Mouse (Mus musculus): ENCODE data around the gene Olfr976.
"Not testable (repeated sequence)": the region's sequence is repeated elsewhere in the genome, so short reads cannot be mapped to it uniquely, and the experiment has no call there.

Gene Olfr976

DNA sequence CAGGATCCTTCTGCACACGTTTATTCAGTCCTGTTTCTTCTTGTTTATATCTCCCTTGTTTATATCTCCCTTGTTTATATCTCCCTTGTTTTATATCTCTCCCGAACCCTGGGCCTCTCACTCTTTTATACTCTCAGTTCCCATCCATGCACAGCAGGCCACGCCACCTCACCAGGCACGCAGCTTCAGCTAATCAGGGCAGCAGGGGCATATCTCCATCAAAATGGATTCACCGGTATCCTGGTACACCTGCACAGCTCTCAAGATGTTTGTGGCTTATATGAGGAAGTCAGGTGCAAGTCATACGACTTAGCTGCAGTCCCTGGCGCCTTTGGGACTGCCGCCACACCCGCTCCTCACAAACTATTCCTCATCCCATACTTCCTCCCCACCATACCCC lies at the start of gene Olfr976:
Gene Olfr976, minus strand, starts transcription at position 101 of the 400 bp plus-strand sequence.
- not testable (repeated sequence) for DNase-seq (ENCODE audit: low read depth, low spot score)

DNA sequence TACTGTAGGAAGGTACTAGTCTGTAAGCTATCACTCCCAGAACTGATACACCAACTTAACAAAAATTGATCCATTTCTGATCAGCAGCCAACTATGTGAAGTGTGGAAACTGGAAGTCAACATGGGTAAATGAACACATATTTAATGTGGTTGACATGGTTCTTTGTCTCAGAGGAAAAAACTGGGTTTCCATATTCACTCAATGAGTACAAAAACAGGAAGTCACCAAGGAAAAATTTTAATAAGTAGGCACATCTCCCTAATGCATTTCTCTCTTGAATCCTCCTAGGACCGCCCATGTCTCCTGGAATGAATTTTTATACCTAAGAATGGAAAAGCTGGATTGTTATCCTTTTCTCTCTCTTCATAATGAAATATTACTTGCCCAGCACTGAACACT lies 48.5 kb upstream of the Olfr976 start, which contains the start of gene Olfr980:
Gene Olfr980, minus strand, starts transcription at position 101 of the 400 bp plus-strand sequence.
- DNase-seq (ENCODE audit: low read depth, low spot score), result no peak

DNA sequence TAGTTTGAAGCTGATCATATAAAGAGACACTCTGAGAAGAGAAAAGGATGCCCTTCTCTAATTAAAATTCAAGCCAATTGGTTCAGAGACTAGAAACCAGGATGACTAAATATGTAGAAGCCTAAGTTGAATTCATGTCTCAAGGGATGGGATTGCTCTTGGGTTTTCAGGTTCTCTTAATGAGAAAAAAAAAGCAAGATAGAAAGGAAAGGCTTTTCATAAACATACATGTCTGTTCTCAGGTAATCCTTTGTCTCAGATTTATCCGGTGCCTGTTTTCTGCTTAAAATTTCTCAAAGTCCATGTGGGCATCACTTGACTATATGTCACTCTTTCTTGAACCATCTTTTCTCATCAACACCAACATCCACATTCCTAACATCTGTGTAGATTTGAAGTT lies 42.4 kb upstream of the Olfr976 start, which contains the start of gene Olfr979:
Gene Olfr979, minus strand, starts transcription at position 101 of the 400 bp plus-strand sequence.
- no peak for DNase-seq (ENCODE audit: low read depth, low spot score)

DNA sequence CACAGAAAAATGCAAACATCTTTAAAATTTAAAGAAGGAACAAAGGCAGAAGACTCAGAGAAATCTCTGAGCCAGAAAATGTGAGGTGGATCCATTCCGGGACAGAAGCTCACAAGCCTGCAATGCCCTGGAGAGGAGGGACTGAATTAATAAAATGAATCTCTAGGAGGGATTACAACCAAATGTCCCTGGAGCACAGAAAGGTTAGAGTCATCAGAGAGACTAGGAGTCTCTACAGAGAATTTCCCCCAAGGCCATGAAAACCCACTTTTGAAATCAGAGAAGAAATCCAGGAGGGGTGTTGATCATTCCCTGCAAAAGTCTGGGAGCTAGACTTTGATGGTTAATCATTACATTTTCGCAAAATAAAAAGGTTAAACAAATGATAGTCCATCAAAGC lies 30.9 kb upstream of the Olfr976 start, which contains the start of gene Olfr978:
Gene Olfr978, plus strand, starts transcription at position 301 of the 400 bp plus-strand sequence.
- DNase-seq (ENCODE audit: low read depth, low spot score), result no peak

GRCm38 (mm10) chr9:39976581-39977145 lies 15.7 kb upstream of the Olfr976 start:
- not testable (repeated sequence) for DNase-seq (ENCODE audit: low read depth, low spot score)

GRCm38 (mm10) chr9:39951946-39952345 lies 9.0 kb downstream of the Olfr976 start, which contains the start of gene Olfr975:
TSS of gene Olfr975 (minus strand) at chr9:39952046.
- DNase-seq (ENCODE audit: low read depth, low spot score), result no peak

DNA sequence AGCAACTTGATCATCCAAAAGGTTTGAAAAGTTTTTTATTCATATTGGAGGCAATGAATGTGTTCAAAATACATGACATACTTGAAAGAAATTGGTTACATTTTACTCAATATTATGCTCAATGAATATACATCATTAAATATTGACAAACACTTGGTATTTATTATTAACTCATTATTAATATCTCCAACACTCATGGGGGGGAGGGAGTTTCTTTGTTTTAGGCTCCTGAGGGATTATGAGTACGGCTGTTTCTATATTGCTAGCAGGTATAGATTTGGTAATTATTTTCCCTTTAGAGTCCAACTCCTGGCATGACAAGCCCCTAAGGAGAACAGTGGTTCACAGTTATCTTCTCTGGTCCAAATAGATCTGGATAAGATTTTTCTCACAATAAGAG lies 23.7 kb downstream of the Olfr976 start, which contains the start of gene Olfr974:
Gene Olfr974, plus strand, starts transcription at position 301 of the 400 bp plus-strand sequence.
- DNase-seq (ENCODE audit: low read depth, low spot score), result no peak

- not testable (repeated sequence) for DNase-seq (ENCODE audit: low read depth, low spot score)
Measured at GRCm38 (mm10) chr9:39928837-39929236, 32.1 kb downstream of the Olfr976 start.

DNA sequence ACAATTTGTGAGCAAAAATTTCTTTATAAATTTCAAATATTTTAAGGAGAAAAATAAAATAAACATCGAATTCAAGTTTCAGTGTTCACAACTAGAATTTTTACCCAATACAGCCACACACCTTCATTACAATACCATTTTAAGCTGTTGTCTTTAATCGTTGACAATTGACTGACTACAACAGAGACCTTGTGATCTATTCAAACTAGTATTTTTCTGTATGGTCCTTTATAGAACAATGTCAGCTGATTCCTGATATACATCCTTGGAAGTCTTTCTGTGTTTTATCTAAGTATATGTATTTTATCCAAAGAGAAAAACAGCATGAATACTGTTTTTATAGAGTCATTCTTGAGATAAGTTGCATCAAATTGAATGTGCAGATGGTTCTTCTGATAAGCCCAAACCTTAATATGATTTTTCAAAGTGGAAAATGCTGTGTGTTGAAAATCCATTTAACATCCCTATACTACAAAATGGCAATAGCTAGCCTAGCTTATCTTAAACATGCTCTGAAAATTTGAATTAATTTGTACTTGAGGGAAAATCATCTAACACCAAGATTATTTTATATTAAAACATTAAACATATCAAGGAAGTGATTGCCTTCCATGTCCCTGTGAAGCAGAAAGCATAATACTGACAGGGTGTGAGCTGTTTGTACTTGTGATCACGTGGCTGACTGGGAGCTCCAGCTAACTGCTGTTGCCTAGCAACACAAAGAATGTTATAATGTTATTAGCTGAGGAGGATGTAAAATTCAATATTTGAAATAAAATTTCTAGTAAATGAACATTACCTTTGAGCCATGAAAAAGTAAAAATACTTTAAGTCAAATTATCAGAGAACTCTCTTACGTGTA lies 32.7 kb downstream of the Olfr976 start:
- not testable (repeated sequence) for DNase-seq (ENCODE audit: low read depth, low spot score)

DNA sequence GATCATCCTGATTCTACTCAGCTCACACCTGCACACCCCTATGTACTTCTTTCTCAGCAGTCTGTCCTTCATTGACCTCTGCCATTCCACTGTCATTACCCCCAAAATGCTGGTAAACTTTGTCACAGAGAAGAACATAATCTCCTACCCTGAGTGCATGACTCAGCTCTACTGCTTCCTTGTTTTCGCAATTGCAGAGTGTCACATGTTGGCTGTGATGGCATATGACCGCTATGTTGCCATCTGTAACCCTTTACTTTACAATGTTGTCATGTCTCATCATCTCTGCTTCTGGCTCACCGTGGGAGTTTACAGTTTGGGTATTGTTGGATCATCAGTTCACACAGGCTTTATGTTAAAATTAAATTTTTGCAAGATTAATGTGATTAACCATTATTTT lies 51.0 kb downstream of the Olfr976 start:
- no peak for DNase-seq (ENCODE audit: low read depth, low spot score)

- DNase-seq (ENCODE audit: low read depth, low spot score), result no peak
Measured at GRCm38 (mm10) chr9:39907036-39907435, 53.9 kb downstream of the Olfr976 start, which contains the start of gene Olfr229. TSS of gene Olfr229 (plus strand) at chr9:39907336.

- no peak for DNase-seq (ENCODE audit: low read depth, low spot score)
Measured at GRCm38 (mm10) chr9:39905106-39905505, 55.8 kb downstream of the Olfr976 start.
